Mouse (Mus musculus) thymus, adult 2 months (tissue): Measurements from ENCODE around the gene Cacng3. TPM values are rescaled to one million over a fixed set of nuclear protein-coding genes. Genes with fewer than 3 reads are reported as not detected.

Experiments used
- DNase-seq: peaks from one replicate; pipeline ENCODE4 v3.0.0; 2021
- H3K27ac ChIP-seq: fragments of 200-500 bp; 2 replicates; pipeline ENCODE4 v1.5.1; 2012; ENCODE audit warnings: low read length, control low read depth; ENCODE audit not compliant: control insufficient read depth, insufficient read depth
- H3K27me3 ChIP-seq: fragments of 200-500 bp; 2 replicates; pipeline ENCODE4 v1.6.1; 2012; ENCODE audit warnings: mild to moderate bottlenecking, low read length, moderate library complexity, mixed read lengths; ENCODE audit not compliant: control insufficient read depth, insufficient read depth
- H3K36me3 ChIP-seq: fragments of 200-500 bp; 2 replicates; pipeline ENCODE4 v1.6.1; 2012; ENCODE audit warnings: mild to moderate bottlenecking, low read length, moderate library complexity; ENCODE audit not compliant: control insufficient read depth, insufficient read depth
- H3K4me1 ChIP-seq: fragments of 200-500 bp; replicated peaks from 2 replicates; pipeline ENCODE4 v1.6.1; 2012; ENCODE audit warnings: low read length; ENCODE audit not compliant: control insufficient read depth, insufficient read depth
- H3K4me3 ChIP-seq: fragments of 200-500 bp; 2 replicates; pipeline ENCODE4 v1.5.1; 2012; ENCODE audit warnings: mild to moderate bottlenecking, low read length, control low read depth, moderate library complexity; ENCODE audit not compliant: control insufficient read depth, insufficient read depth
- CTCF ChIP-seq: fragments of 200-500 bp; IDR thresholded peaks from 2 replicates; pipeline ENCODE4 v1.5.1; 2012; ENCODE audit warnings: mild to moderate bottlenecking, control low read depth, low read length, moderate library complexity, borderline replicate concordance; ENCODE audit not compliant: control insufficient read depth, poor library complexity, insufficient read depth; ENCODE audit errors: extremely low read depth
- POLR2A ChIP-seq: fragments of 200-500 bp; IDR thresholded peaks from 2 replicates; pipeline ENCODE4 v1.6.1; 2012; ENCODE audit warnings: mild to moderate bottlenecking, low read length, control low read depth, moderate library complexity; ENCODE audit not compliant: control insufficient read depth, poor library complexity, insufficient read depth; ENCODE audit errors: extremely low read depth
- WGBS: fragments of 180-500 bp; shearing (Covaris S2); methylation state at CpG from one replicate; pipeline ENCODE4 v1.1.7; 2018; 5-methylcytosine and 5-hydroxymethylcytosine counted together
- polyA plus RNA-seq: library from polyadenylated mRNA; depleted of rRNA; stranded (reverse); fragments of >200 nt; gene quantifications from 2 replicates; pipeline ENCODE4 v1.2.3, GENCODE M21; 2012

Cacng3 gene
- polyA plus RNA-seq, 1 experiment: not detected

- Histone ChIP-seq H3K4me1 (no peaks in the 10 kb centered on the region), H3K36me3 (no peaks in the 10 kb centered on the region), H3K27me3 (no peaks in the 10 kb centered on the region), H3K27ac (no peak overlapping the region), H3K4me3 (no peak overlapping the region)
- TF ChIP-seq POLR2A (no peak), CTCF (no peak)
- 92% methylated on average over 5 of the region's 5 CpGs for WGBS
- no peak for DNase-seq
These were observed 94.2 kb downstream of the Cacng3 start for GRCm38 (mm10) chr7:122764506-122764905.

GRCm38 (mm10) chr7:122768292-122769020 lies 98.2 kb downstream of the Cacng3 start:
- no peaks in the 10 kb centered on the region for H3K27me3 ChIP-seq
- WGBS: 94% methylated on average over 27 of the region's 27 CpGs
- no peak overlapping the region for H3K4me3 ChIP-seq
- H3K36me3 ChIP-seq: no peaks in the 10 kb centered on the region
- no peaks in the 10 kb centered on the region for H3K4me1 ChIP-seq
- H3K27ac ChIP-seq: no peak overlapping the region
- DNase-seq: no peak
- TF ChIP-seq CTCF (no peak), POLR2A (no peak)

GRCm38 (mm10) chr7:122779601-122780000 lies 109.3 kb downstream of the Cacng3 start:
- H3K4me3 ChIP-seq: no peak overlapping the region
- 78% methylated on average over 7 of the region's 7 CpGs for WGBS
- TF ChIP-seq POLR2A: no peak
- TF ChIP-seq CTCF: no peak
- DNase-seq: no peak
- no peaks in the 10 kb centered on the region for H3K4me1 ChIP-seq
- H3K27me3 ChIP-seq: no peaks in the 10 kb centered on the region
- H3K27ac ChIP-seq: no peak overlapping the region
- no peaks in the 10 kb centered on the region for H3K36me3 ChIP-seq

GRCm38 (mm10) chr7:122789929-122790328 lies 119.6 kb downstream of the Cacng3 start:
- Histone ChIP-seq H3K36me3 (no peaks in the 10 kb centered on the region), H3K27me3 (no peaks in the 10 kb centered on the region), H3K27ac (no peak overlapping the region), H3K4me1 (no peaks in the 10 kb centered on the region), H3K4me3 (no peak overlapping the region)
- DNase-seq: no peak
- TF ChIP-seq POLR2A: no peak
- no peak for TF ChIP-seq CTCF
- 95% methylated on average over 7 of the region's 7 CpGs for WGBS

- 83% methylated on average over 6 of the region's 6 CpGs for WGBS
- no peaks in the 10 kb centered on the region for H3K27me3 ChIP-seq
- H3K27ac ChIP-seq: no peak overlapping the region
- no peak for TF ChIP-seq POLR2A
- no peak for TF ChIP-seq CTCF
- H3K36me3 ChIP-seq: no peaks in the 10 kb centered on the region
- H3K4me3 ChIP-seq: no peak overlapping the region
- no peaks in the 10 kb centered on the region for H3K4me1 ChIP-seq
- no peak for DNase-seq
These were observed 123.5 kb downstream of the Cacng3 start for GRCm38 (mm10) chr7:122793655-122794346.

GRCm38 (mm10) chr7:122795140-122795539 lies 124.8 kb downstream of the Cacng3 start:
- no peak overlapping the region for H3K4me3 ChIP-seq
- H3K27ac ChIP-seq: no peak overlapping the region
- 96% methylated on average over 6 of the region's 6 CpGs for WGBS
- TF ChIP-seq CTCF: no peak
- no peak for TF ChIP-seq POLR2A
- no peak for DNase-seq
- H3K36me3 ChIP-seq: no peaks in the 10 kb centered on the region
- H3K27me3 ChIP-seq: no peaks in the 10 kb centered on the region
- H3K4me1 ChIP-seq: no peaks in the 10 kb centered on the region

GRCm38 (mm10) chr7:122800821-122801220 lies 130.5 kb downstream of the Cacng3 start:
- no peak for DNase-seq
- WGBS: 94% methylated on average over 2 of the region's 2 CpGs
- H3K27ac ChIP-seq: no peak overlapping the region
- H3K27me3 ChIP-seq: no peaks in the 10 kb centered on the region
- no peak for TF ChIP-seq POLR2A
- no peaks in the 10 kb centered on the region for H3K36me3 ChIP-seq
- no peaks in the 10 kb centered on the region for H3K4me1 ChIP-seq
- no peak overlapping the region for H3K4me3 ChIP-seq
